Mouse (Mus musculus) E14TG2a.4 (cell line): Measurements from ENCODE around the gene Sirt2.

Source experiments
- CTCF ChIP-seq: conservative IDR thresholded peaks from 2 replicates; pipeline ENCODE4 v1.5.1; 2014; ENCODE audit warnings: low read length
- NANOG ChIP-seq: IDR thresholded peaks from 2 replicates; pipeline ENCODE4 v1.6.1; 2014; ENCODE audit warnings: borderline replicate concordance, low read length, mixed read lengths
- POU5F1 ChIP-seq: IDR thresholded peaks from 2 replicates; pipeline ENCODE4 v1.6.1; 2014; ENCODE audit warnings: low read length, borderline replicate concordance

GRCm38 (mm10) chr7:28815230-28815629, 48.7 kb downstream of the Sirt2 start:
- no peak for TF ChIP-seq CTCF
- no peak for TF ChIP-seq POU5F1
- TF ChIP-seq NANOG = no peak
